Mouse (Mus musculus) embryonic facial prominence, embryonic 13.5 days (tissue): ENCODE data around the gene Zfp358. TPM values are rescaled to one million over a fixed set of nuclear protein-coding genes. Genes with fewer than 3 reads are reported as not detected.
A peak's percentile ranks its signal among the peaks of the same experiment; 100 is the strongest.

Experiments
- ATAC-seq: fragments of 200-750 bp; cut with Nextera tagmentation; 2 replicates; pipeline ENCODE4 v1.8.0; 2017; ENCODE audit warnings: low read depth; ENCODE audit not compliant: insufficient number of reproducible peaks, insufficient read depth, low FRiP score, low TSS enrichment
- H3K27ac ChIP-seq: fragments of 300-500 bp; sonication (generic); 2 replicates; pipeline ENCODE4 v1.5.1; 2015; ENCODE audit warnings: moderate library complexity, mild to moderate bottlenecking, inconsistent platforms
- H3K27me3 ChIP-seq: fragments of 300-500 bp; sonication (generic); 2 replicates; pipeline ENCODE4 v1.6.1; 2015; ENCODE audit warnings: mild to moderate bottlenecking, inconsistent platforms
- H3K36me3 ChIP-seq: fragments of 300-500 bp; sonication (generic); 2 replicates; pipeline ENCODE4 v1.6.1; 2015; ENCODE audit warnings: mild to moderate bottlenecking, inconsistent platforms
- H3K4me1 ChIP-seq: fragments of 300-500 bp; sonication (generic); 2 replicates; pipeline ENCODE4 v1.6.1; 2015; ENCODE audit warnings: inconsistent platforms
- H3K4me2 ChIP-seq: fragments of 300-500 bp; sonication (generic); 2 replicates; pipeline ENCODE4 v1.6.1; 2015; ENCODE audit warnings: moderate library complexity, mild to moderate bottlenecking, inconsistent platforms
- H3K4me3 ChIP-seq: fragments of 300-500 bp; sonication (generic); 2 replicates; pipeline ENCODE4 v1.5.1; 2015; ENCODE audit warnings: mild to moderate bottlenecking, inconsistent platforms
- H3K9ac ChIP-seq: fragments of 300-500 bp; sonication (generic); 2 replicates; pipeline ENCODE4 v1.6.1; 2015; ENCODE audit warnings: mild to moderate bottlenecking, inconsistent platforms
- H3K9me3 ChIP-seq: fragments of 300-500 bp; sonication (generic); 2 replicates; pipeline ENCODE4 v1.6.1; 2016; ENCODE audit warnings: inconsistent platforms
- WGBS: fragments of 180-500 bp; shearing (Covaris S2); methylation state at CpG from one replicate; pipeline ENCODE4 v1.1.7; 2015; ENCODE audit warnings: mixed read lengths; 5-methylcytosine and 5-hydroxymethylcytosine counted together
- polyA plus RNA-seq: library from polyadenylated mRNA; unstranded; fragments of >200 nt; fragmentation: Nextera tagmentation; extraction: Ambion mirVana; gene quantifications from 2 replicates; pipeline ENCODE4 v1.2.1, GENCODE M21; 2015

The Zfp358 gene
- polyA plus RNA-seq, 1 experiment from 2014 or later = 53.9 TPM

DNA sequence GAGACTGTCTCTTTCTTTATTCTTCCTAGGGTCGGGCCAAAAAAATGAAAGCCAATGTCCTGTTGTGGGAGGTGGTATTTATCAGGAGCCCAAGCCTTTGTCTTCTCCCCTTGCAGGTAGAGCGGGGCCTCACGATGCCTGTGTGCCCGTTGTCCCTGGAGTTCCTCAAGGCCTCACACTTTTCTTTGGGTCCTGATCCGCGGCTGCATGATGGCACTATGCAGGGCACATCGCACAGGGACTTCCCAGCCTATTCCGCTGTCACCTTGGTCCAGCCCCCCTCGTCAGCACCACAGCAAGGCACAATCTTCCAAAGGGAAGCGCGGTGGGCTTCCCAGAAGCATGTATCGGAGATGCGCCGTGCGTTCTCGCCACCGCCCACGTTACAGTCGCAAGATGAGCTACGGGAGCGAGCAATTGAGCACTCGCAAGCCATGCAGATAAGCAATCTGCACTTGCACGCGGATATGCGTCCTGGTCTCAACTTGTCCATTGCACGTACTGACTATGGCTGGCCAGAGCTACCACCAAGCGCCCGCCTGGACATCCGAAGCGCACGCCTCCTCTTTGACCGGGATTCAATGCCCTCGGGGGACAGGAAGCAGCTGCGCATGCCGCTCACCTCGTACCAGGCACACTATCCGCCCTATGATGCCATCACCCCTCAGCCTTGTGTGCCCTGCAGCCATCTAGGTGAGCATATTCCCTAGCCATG lies 17.1 kb upstream of the Zfp358 start:
- H3K9ac ChIP-seq = peak overlapping the region; percentile 55
- peaks cover 3% of the 10 kb centered on the region for H3K4me1 ChIP-seq
- no peaks in the 10 kb centered on the region for H3K36me3 ChIP-seq
- no peak for ATAC-seq
- WGBS = 21% methylated on average over 37 of the region's 37 CpGs
- no peaks in the 10 kb centered on the region for H3K9me3 ChIP-seq
- H3K27me3 ChIP-seq = peaks cover 14% of the 10 kb centered on the region
- no peak overlapping the region for H3K27ac ChIP-seq
- H3K4me2 ChIP-seq = peak overlapping the region; percentile 67
- H3K4me3 ChIP-seq = peak overlapping the region; percentile 36

GRCm38 (mm10) chr8:3480221-3480785 lies 12.6 kb upstream of the Zfp358 start:
- Histone ChIP-seq H3K27ac (no peak overlapping the region), H3K4me2 (no peak overlapping the region), H3K9ac (no peak overlapping the region), H3K36me3 (no peaks in the 10 kb centered on the region), H3K4me3 (no peak overlapping the region), H3K9me3 (no peaks in the 10 kb centered on the region), H3K27me3 (peaks cover 11% of the 10 kb centered on the region), H3K4me1 (peaks cover 6% of the 10 kb centered on the region)
- no peak for ATAC-seq
- 71% methylated on average over 4 of the region's 4 CpGs for WGBS

GRCm38 (mm10) chr8:3481605-3482004 lies 11.3 kb upstream of the Zfp358 start:
- Histone ChIP-seq H3K36me3 (no peaks in the 10 kb centered on the region), H3K27me3 (no peaks in the 10 kb centered on the region), H3K4me1 (peaks cover 3% of the 10 kb centered on the region; the same call in 1 of the 2 replicates), H3K4me3 (no peak overlapping the region), H3K27ac (no peak overlapping the region), H3K9me3 (no peaks in the 10 kb centered on the region), H3K4me2 (no peak overlapping the region), H3K9ac (no peak overlapping the region)
- no peak for ATAC-seq
- 62% methylated on average over 5 of the region's 5 CpGs for WGBS

GRCm38 (mm10) chr8:3482240-3482740 lies 10.6 kb upstream of the Zfp358 start:
- WGBS = 88% methylated on average over 22 of the region's 22 CpGs
- Histone ChIP-seq H3K27me3 (no peaks in the 10 kb centered on the region), H3K4me1 (peaks cover 3% of the 10 kb centered on the region; the same call in 1 of the 2 replicates), H3K9me3 (no peaks in the 10 kb centered on the region), H3K4me2 (no peak overlapping the region), H3K36me3 (no peaks in the 10 kb centered on the region), H3K9ac (no peak overlapping the region), H3K4me3 (no peak overlapping the region), H3K27ac (no peak overlapping the region)
- ATAC-seq = no peak

DNA sequence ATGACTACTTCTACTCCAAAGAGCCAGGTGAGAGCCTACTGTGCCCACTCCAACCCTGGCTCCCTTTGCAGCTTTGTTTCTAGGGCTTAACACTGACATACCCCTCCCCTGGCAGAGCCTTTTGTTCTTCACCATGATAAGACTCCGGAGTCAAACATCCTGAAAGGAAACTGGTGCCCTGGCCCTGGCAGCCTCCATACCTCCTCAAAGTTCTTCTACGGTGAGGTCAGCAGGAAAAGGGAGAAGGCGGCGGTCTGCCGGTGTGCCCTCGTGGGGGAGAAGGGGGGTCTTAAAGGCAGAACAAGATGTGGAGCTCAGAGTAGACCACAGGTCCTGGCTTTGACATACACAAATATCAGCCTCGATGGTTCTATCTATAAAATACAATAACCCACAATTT lies 9.4 kb upstream of the Zfp358 start:
- WGBS = 86% methylated on average over 7 of the region's 7 CpGs
- Histone ChIP-seq H3K36me3 (no peaks in the 10 kb centered on the region), H3K4me1 (peaks cover 3% of the 10 kb centered on the region; the same call in 1 of the 2 replicates), H3K4me3 (no peak overlapping the region), H3K27ac (no peak overlapping the region), H3K27me3 (no peaks in the 10 kb centered on the region), H3K9me3 (no peaks in the 10 kb centered on the region), H3K4me2 (no peak overlapping the region), H3K9ac (no peak overlapping the region)
- no peak for ATAC-seq

- no peak for ATAC-seq
- Histone ChIP-seq H3K27me3 (no peaks in the 10 kb centered on the region), H3K9ac (no peak overlapping the region), H3K36me3 (no peaks in the 10 kb centered on the region), H3K9me3 (no peaks in the 10 kb centered on the region), H3K4me1 (peaks cover 3% of the 10 kb centered on the region; the same call in 1 of the 2 replicates), H3K27ac (no peak overlapping the region), H3K4me2 (no peak overlapping the region), H3K4me3 (no peak overlapping the region)
- 19% methylated on average over 5 of the region's 5 CpGs for WGBS
These were observed 7.7 kb upstream of the Zfp358 start for GRCm38 (mm10) chr8:3485192-3485591.

GRCm38 (mm10) chr8:3493845-3494208 lies 889 bp downstream of the Zfp358 start:
- peaks cover 37% of the 10 kb centered on the region for H3K36me3 ChIP-seq
- peaks cover 24% of the 10 kb centered on the region for H3K9me3 ChIP-seq
- no peak for ATAC-seq
- peaks cover 14% of the 10 kb centered on the region for H3K4me1 ChIP-seq
- peak overlapping the region; percentile 94 for H3K27ac ChIP-seq
- H3K27me3 ChIP-seq = no peaks in the 10 kb centered on the region
- 36% methylated on average over 6 of the region's 6 CpGs for WGBS
- H3K9ac ChIP-seq = peak overlapping the region; percentile 99
- peak overlapping the region; percentile 86 for H3K4me3 ChIP-seq
- H3K4me2 ChIP-seq = peak overlapping the region; percentile 72

DNA sequence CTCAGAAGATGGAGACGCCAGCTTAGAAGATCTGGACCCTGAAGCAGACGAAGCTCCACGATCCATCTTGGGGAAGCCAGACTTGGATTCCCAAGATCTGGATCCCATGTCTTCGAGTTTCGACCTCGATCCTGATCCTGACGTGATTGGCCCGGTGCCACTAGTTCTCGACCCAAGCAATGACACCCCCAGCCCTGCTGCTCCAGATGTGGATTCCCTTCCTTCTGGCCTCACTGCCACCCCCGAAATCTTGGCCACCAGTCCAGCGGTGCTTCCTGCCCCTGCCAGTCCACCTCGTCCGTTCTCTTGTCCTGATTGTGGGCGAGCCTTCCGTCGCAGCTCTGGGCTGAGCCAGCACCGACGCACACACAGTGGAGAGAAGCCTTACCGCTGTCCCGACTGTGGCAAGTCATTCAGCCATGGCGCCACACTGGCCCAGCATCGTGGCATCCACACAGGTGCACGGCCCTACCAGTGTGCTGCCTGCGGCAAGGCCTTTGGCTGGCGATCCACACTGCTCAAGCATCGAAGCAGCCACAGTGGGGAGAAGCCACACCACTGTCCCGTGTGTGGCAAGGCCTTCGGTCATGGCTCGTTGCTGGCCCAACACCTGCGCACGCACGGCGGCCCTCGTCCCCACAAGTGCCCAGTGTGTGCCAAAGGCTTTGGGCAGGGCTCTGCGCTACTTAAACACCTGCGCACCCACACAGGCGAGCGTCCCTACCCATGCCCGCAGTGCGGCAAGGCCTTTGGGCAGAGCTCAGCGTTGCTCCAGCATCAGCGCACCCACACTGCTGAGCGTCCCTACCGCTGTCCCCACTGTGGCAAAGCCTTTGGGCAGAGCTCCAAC lies 2.9 kb downstream of the Zfp358 start:
- peaks cover 21% of the 10 kb centered on the region for H3K4me1 ChIP-seq
- ATAC-seq = no peak
- H3K27me3 ChIP-seq = no peaks in the 10 kb centered on the region
- H3K4me2 ChIP-seq = no peak overlapping the region
- H3K4me3 ChIP-seq = no peak overlapping the region
- WGBS = 96% methylated on average over 44 of the region's 44 CpGs
- peaks cover 24% of the 10 kb centered on the region for H3K9me3 ChIP-seq
- no peak overlapping the region for H3K9ac ChIP-seq
- no peak overlapping the region for H3K27ac ChIP-seq
- peaks cover 39% of the 10 kb centered on the region for H3K36me3 ChIP-seq

DNA sequence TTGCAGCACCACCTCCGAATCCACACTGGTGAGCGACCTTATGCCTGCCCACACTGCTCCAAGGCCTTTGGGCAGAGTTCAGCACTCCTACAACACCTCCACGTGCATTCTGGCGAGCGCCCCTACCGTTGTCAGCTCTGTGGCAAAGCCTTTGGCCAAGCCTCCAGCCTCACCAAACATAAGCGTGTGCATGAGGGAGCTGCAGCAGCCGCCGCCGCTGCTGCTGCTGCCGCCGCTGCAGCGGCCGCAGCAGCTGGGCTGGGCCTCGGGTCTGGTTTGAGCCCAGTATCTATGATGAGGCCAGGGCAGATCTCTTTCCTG lies 3.5 kb downstream of the Zfp358 start:
- Histone ChIP-seq H3K9me3 (peaks cover 24% of the 10 kb centered on the region), H3K9ac (no peak overlapping the region), H3K27ac (no peak overlapping the region), H3K4me2 (no peak overlapping the region), H3K4me1 (peaks cover 27% of the 10 kb centered on the region), H3K4me3 (no peak overlapping the region), H3K36me3 (peaks cover 39% of the 10 kb centered on the region), H3K27me3 (no peaks in the 10 kb centered on the region)
- no peak for ATAC-seq
- 96% methylated on average over 15 of the region's 15 CpGs for WGBS

GRCm38 (mm10) chr8:3498583-3498982 lies 5.6 kb downstream of the Zfp358 start:
- peaks cover 24% of the 10 kb centered on the region for H3K9me3 ChIP-seq
- no peak for ATAC-seq
- no peak overlapping the region for H3K4me3 ChIP-seq
- no peaks in the 10 kb centered on the region for H3K27me3 ChIP-seq
- H3K4me2 ChIP-seq = no peak overlapping the region
- H3K9ac ChIP-seq = no peak overlapping the region
- WGBS = 89% methylated on average over 3 of the region's 3 CpGs
- H3K27ac ChIP-seq = no peak overlapping the region
- peaks cover 39% of the 10 kb centered on the region for H3K36me3 ChIP-seq
- H3K4me1 ChIP-seq = peaks cover 37% of the 10 kb centered on the region

DNA sequence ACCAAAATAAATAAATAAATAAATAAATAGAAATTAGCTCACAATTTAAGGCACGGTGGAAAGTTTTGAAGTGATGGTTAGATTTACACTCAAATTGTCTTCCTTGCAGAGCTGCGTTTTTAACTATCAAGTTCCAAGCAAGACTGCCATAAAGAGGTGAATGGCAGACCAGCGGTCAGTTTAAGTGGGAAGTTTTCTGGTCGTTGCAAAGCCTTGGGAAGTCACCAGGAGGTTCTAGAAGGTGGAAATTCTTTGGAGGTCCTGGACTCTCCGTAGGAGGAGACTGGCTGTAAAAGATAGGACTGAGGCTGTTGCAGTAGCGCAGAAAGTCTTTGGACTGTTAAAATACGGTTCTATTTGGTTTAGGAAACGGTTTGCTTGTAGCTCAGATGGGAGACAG lies 6.8 kb downstream of the Zfp358 start:
- Histone ChIP-seq H3K4me2 (peak overlapping the region; percentile 88), H3K36me3 (peaks cover 38% of the 10 kb centered on the region), H3K9ac (peak overlapping the region; percentile 88), H3K4me1 (peaks cover 28% of the 10 kb centered on the region), H3K27me3 (no peaks in the 10 kb centered on the region), H3K27ac (peak overlapping the region; percentile 92), H3K4me3 (peak overlapping the region; percentile 79), H3K9me3 (peaks cover 18% of the 10 kb centered on the region)
- ATAC-seq = 0 out of 2 replicates have a peak, but pooled peaks have one; percentile 21
- 8% methylated on average over 8 of the region's 8 CpGs for WGBS
